Mouse (Mus musculus): ENCODE measurements around the gene 9930022D16Rik.

Gene 9930022D16Rik

DNA sequence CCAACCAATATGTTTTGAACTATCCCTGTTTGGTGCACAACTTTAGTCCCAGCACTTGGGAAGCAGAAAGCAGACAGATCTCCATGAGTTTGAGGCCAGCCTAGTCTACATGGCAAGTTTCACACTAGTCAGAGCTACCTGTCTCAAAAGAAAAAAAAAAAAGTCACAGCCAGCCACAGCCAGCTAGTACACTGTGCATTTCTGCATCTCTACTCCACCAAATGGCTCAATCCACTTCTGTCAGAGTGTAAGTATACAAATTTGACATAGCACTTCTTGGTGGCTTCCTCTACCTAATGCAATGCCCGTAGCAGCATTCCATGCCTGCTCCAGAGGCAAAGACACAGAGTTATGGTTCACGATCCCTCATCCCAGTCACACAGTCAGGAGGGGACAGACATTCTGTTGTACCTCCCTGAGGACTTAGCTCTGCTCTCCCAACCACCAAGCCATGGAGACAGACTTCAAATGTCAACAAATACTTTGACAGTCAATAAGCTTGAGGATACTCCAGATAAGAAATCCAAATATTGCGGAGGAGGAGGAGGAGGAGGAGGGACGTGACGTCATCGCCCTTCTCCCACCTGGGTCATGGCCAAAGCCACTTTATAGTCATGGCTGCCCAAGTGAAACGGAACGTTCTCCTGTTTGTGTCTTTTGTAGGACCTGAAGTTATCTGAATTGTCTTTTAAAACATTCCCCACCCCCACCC, 3.1 kb downstream of the 9930022D16Rik start:
- no peak for DNase-seq (ENCODE audit: low spot score)

DNA sequence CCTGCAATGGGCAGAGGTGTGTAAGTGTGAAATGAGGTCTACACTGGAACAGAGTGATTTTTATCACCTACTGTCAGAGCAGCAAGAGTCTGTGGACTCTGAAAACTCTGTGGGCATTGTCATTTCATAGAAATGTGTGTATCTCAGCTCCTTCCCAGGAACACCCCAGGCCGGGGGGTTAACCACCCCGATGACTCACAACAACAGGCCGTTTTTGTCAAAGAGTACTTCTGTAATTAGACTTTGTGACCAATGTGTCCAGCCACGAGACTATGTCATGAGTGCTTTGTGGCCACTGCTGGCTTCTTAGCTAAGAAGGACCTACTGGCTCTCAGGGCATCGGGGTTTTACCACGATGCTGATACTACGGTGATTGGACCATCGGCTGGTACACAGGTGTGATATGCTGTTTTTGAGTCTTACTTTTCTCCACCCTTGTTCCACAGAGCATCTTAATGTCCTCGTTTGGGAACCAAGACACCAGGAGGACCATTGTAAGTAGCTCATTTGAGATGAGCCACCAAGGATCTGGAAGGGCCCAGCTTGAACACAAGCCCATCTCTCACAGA, 3.8 kb downstream of the 9930022D16Rik start:
- DNase-seq (ENCODE audit: low spot score), result no peak

DNA sequence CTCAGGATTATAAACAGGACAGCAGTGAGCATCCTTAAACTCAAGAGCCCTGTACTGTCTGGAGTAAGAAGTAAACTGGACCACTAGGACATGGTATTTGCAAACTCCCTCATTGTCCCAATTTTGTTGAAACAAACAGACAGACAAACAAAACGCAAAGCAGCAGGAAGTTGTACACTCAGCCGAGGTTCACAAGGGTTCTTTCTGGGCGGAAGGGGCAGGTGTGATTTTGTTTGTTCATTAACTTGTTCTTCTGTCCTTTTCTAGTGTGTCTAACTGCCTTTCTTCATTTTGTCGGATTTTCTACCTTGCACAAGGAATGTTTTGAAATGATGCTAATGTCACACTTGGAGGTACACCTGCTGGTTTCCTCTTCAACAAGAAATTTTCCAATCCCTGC, 5.7 kb downstream of the 9930022D16Rik start:
- no peak for DNase-seq (ENCODE audit: low spot score)

DNA sequence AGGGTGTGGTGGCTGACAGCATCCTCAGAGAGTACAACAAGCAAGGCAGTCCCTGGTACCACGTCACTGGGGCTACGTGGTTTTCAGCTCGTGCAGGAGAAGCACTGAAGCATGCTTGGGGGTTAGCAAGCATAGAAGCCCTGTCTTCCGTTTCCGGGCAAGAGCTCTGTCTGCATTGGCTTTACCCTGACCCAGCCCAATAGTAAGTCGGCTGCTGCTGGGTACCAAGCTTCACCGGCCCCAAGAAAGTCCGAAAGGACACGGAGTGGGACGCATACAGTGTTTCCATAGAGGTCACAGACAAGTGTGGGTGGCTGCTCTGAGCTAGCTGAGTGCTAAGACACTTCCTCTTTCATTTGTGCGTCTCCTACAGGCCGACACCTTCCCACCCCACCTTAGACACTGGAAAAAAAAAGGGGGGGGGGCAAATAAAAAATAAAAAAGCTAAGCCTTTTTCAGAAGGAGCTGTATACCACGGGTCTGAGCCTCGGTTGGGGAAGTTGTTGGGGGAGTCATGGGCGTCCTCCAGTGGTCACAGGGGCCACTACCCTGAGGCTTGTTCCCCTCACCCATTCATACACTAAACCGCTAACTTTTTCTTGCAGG, 6.3 kb downstream of the 9930022D16Rik start:
- no peak for DNase-seq (ENCODE audit: low spot score)

DNA sequence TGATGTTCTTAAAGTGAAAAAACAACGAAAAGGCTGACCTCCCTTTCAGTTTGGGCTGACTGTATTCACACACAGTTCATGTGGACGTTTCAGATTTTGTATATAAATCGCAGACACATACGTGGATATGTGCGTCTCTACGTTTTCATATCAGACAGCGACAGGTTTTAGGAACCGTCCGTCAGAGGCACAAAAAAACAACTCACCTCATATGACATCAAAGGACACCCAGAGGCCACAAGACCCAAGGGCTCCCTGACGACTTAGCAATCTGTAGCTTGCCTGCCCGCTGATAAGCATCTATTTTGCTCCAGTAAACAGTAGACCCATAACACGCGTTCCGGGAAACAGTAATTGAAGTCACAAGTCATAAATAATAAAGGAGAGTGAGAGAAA, 6.8 kb downstream of the 9930022D16Rik start:
- no peak for DNase-seq (ENCODE audit: low spot score)

DNA sequence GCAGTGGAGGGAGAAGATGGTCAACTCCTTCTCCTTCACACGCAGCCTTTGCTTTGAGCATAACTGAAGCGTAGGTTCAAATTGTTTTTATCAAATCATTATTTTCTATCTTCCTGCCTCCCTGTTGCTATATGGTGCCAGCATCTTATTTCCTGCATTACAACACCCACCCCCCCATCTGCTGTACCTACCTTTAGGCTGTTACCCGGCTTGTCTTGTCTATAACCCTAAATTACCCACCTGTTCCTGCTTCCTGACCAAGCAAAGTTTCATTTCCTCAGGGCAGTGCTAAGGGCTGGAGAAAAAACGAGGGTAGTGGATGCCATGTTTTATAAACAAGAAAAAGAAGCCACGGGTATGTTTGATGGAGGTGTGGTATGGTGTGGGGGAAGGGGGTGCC, 7.5 kb downstream of the 9930022D16Rik start:
- no peak for DNase-seq (ENCODE audit: low spot score)

DNA sequence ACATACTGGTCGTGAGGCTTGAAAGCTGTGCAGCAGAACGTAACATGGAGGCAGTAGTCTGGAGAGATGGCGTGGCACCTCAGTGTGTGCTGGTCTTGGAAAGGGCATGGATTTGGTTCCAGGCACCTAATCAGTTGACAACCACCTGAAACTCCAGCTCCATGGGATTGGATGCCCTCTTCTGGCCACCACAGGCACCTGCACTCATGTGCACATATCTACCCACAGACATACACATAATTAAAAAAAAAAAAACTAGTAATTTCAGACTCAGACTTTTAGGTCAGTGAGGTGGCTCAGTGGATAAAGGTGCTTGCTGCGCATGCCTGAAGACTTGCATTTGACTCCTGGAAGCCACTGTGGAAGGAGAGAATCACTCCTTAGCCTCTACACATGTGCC, 8.5 kb downstream of the 9930022D16Rik start:
- DNase-seq (ENCODE audit: low spot score), result no peak

DNA sequence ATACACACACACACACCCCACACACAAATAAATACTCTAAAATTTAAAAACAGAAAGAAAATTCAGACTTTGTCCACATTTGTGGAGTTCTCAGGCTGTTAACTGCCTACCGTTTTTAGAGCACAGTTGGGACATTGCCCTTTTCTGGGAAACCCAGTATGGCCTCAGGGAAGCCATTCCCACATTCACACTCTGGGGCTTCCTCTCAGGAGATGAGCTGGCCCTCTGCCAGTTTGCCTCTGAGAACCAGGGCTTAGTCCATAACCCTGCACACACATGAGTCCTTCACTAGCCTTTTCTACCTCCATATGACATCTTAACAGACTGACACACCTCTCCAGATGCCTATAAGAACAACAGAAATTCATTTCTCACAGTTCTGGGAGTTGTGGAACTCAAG, 9.6 kb downstream of the 9930022D16Rik start:
- no peak for DNase-seq (ENCODE audit: low spot score)

DNA sequence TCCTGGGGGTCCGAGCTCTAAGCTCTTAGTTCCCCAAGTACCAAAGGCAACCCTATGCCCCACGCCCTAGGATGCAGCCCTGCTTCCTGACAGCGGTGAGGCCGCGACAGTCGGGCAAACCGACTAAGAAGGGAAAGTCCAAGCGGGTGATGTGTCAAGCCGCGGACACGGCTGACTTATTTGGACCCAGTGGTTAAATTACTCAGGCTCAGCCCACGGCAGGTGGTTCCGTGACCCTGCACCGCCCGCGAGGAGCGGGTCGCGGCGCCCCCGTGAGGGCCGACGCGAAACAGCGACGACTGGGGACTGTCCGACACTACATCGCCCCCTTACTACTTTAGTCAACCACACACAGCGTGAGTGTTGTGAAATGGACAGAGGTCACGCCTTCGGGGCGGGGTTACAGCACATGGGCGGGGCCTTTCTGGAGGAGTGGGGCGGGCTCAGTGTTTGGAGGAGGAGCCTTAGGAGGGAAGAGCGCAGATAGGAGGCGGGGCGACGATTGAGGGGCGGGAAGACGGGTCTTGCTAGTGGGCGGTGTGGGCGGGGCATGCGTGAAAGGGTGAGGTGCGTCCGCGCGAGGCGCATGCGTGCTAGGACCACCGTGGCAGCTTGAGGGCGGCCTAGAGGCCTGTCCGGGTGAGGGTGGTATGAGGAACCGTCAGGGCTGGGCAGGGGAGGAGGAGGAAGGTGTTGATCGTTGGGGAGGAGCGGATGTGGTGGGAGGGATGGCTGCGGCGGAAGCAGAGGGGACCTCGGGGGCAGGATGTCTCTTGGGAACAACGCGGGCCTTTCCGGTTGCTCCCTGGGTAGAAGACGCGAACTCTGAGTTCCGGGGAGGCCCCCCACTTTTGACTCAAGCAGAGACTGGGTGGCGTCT, 11.9 kb downstream of the 9930022D16Rik start, which contains the start of gene Amz2:
Gene Amz2 (plus strand): TSS at position 555 of the 880 bp plus-strand sequence.
- peak; percentile 90 for DNase-seq (ENCODE audit: low spot score)

DNA sequence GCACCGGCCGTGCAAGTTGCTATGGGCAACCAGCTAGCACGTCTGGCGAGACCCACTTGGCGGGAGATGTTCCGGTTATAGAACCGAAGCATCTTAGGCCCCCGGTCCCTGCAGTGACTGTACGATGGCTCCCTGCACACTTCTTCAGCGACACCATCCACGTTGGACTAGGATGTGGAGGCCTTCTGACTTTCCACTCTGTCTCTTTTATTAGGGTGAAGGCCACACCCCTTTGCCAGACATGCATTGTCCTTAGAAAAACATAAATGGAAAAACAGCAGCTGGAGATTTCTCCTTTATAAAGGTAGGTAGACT, 12.5 kb downstream of the 9930022D16Rik start:
- DNase-seq (ENCODE audit: low spot score), result no peak

DNA sequence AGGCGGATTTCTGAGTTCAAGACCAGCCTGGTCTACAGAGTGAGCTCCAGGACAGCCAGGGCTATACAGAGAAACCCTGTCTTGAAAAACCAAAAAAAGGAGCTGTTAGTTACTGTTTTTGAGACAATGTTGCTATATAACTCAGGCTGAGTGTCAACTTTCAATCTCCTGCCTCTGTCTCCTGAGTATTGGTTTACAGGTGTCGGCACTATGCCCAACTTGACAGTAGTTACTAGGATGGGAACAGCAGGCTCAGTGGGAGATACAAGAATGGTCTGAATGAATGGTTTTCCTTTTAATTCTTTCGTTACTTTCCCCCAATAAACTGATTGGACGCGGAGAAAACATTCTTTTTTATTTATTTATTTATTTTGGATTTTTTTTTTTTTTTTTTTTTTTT, 13.6 kb downstream of the 9930022D16Rik start:
- DNase-seq (ENCODE audit: low spot score), result no peak

DNA sequence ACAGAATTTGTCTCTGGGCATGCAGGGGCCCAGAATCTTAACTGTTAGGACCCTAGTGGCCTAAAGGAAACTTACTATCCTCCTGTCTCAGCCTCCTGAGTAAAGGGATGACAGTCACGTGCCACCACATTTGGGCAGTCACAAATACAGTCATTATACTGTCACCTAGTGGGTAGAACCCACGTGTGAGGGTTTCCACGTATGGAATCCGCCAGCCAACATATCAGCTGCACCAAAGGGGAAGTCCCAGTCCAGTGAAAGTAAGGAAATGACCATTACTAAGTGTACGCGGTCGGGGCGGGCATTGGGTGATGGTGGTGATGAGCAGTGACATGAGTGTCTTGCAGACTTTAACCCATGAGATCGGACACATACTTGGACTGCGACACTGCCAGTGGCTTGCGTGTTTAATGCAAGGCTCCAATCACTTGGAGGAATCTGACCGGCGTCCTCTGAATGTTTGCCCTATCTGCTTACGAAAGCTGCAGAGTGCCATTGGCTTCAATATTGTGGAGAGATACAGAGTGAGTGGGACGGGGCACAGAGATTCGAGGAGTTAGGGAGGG, 20.6 kb downstream of the 9930022D16Rik start:
- no peak for DNase-seq (ENCODE audit: low spot score)

DNA sequence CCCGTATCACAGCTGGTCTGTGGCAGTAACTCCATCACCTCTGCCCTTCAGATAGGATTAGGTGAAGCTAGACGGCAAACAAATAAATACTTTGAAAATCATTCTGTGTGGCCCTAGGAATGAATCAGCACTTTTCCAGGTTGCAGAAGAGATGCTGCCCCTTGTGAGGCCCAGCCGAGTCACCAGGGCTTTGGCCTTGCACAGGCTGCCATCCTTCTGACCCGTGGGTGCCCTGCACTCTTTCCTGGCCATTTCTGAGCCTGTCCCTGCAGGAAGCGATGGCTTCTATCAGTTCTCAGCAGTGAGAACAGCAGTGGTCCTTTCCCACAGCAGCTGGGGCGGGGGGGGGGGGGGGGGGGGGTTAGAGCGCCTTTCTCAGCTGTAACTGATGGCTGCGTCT, 23.2 kb downstream of the 9930022D16Rik start:
- no peak for DNase-seq (ENCODE audit: low spot score)

DNA sequence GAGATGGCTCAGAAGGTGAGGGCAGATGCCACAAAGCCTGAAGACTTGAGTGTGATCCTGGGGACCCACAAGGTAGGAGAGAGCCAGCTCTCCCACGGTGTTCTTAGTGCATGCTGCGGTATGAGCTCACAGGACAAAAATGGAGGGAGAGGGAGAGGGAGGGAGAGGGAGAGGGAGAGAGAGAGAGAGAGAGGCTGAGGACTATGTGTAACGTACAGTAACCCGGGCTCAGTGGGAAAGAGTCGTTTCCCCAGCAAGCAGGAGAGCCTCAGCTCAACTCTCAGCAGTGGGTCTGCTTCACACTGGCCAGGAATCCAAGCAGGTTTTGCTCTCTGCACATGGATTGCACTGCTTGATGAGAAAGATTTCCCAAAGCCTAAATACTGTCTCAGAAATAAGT, 25.5 kb downstream of the 9930022D16Rik start:
- DNase-seq (ENCODE audit: low spot score), result no peak

DNA sequence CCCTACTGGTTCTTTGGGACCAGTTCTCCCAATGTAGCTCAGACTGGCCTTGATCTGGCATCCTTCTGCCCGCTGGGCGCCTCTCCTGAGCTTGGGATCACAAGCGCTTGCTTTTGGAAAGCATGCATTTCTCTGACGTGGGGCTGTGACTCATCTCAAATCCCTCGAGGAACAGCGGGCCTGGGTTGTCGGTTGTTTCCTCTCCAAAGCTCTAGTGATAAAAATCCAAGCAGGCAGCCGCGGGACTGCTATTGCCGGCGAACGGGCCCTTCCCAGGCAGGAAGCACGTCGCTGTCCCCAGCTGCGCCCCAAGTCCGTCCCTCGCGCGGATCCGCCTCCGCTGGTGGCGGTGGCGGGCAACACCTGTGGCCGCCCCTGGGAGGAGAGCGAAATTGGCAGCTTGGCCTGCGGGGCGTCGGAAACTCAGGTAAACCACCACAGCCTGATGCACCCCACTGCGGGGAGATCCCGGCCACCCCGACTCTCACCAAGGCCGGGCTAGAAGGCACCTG, 26.2 kb downstream of the 9930022D16Rik start:
- peak; percentile 35 for DNase-seq (ENCODE audit: low spot score)

DNA sequence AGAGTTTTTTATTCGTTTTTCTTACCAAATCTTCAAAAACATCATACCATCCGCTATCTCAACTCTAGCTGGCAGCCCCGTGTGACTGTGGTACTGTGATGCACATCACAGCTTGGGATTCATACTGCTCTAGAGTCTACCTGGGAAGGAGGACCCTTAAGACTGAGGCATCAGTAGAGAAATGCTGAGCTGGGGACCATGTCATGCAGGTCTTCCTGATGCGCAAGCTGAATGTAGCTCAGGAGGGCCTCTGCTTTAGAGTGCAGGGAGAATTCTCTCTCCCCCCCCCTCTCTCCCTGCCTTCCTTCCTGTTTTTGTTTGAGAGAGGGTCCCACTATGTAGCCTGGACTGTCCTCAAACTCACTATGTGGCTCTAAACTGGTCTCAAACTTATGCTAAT, 26.9 kb downstream of the 9930022D16Rik start:
- no peak for DNase-seq (ENCODE audit: low spot score)

DNA sequence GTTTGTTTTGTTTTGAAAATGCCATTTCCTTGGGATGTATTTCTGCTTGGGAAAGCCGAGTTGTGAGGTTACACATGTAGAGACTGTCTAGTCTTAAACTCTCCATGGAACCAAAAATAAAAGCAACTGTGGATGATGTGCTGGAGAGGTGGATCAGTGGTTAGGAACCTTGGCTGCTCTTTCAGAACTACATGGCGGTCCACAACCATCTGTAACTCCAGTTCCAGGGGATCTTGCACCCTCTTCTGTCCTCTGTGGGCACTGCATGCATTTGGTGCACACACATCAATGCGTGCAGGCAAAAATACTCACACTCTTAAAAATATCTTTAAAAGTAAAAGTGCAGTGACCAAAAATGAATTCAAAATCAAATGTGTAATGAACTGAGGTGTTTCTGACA, 27.4 kb downstream of the 9930022D16Rik start:
- DNase-seq (ENCODE audit: low spot score), result no peak

DNA sequence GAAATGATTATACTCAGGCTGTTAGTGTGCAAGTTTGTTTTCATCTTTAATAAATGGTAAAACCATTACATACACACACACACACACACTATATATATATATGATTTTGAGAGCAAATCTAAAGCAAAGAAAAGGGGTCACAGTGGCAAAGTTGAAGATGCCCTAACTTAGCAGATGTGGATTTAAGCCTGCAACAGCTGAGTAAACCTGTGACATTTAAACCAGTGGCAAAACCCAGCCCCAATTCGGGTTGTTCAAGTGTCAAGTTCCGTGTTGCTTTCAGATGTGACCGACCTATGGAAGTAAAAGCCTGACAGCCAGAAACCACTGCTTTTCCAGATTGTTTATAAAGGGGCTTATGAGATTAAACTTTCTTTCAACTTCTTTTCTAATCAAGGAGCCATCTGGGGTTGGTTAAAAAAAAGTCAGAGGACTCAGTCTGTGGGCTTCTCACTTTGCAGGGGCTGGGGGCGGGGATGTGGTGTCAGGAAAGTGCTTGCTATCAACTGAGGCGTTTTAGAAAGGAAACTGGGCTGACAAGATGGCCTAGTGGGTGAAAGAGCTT, 28.5 kb downstream of the 9930022D16Rik start:
- DNase-seq (ENCODE audit: low spot score), result no peak

DNA sequence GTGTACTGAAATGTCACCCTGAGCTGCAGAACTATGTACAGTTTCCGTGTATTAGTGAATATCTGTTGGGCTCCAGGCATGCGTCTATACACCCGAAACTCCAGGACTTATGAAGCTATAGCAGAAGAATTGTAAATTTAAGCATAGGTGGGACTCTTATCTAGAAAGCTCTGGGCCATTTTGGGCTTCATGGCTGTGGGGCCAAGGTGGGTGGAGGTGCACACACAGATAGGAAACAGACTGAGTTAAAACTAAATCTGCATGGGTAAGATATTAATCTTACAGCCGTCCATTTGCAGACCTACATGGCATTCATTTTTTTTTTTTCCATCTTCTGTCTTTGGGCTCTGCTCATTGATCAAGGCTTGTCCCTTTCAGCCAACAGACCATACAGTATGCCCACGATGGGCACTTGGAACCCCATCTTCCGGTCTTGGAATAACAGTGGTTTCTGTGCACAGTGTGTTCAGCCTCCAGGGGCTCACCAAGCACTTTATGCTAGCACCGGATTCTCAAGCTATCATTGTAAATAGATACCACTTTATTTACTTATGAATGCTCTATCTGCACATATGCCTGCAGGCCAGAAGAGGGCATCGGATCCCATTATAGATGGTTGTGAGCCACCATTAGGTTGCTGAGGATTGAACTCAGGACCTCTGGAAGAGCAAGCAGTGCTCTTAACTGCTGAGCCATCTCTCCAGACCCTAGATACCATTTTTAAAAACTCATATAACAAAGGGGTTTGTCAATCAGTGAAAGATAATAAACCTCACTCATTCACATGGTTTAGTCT, 29.9 kb downstream of the 9930022D16Rik start:
- DNase-seq (ENCODE audit: low spot score), result no peak

DNA sequence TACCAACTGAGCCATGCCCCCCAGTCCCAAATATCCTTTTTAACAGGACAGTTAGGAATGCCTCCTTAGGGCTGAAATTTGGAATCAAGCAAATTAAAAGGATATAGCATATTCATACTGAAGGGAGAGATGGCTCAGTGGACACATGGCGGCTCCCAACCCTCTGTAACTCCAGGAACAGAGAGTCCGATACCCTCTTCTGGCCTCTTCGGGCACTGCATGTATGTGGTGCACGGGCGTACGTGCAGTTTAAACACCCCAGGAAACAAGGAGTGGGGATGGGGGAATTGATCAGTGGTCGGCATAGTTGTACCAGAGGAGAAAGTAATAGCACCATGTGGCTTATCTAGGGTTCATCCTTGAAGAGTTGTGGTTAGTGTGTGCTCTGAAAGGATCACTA, 30.9 kb downstream of the 9930022D16Rik start:
- no peak for DNase-seq (ENCODE audit: low spot score)

DNA sequence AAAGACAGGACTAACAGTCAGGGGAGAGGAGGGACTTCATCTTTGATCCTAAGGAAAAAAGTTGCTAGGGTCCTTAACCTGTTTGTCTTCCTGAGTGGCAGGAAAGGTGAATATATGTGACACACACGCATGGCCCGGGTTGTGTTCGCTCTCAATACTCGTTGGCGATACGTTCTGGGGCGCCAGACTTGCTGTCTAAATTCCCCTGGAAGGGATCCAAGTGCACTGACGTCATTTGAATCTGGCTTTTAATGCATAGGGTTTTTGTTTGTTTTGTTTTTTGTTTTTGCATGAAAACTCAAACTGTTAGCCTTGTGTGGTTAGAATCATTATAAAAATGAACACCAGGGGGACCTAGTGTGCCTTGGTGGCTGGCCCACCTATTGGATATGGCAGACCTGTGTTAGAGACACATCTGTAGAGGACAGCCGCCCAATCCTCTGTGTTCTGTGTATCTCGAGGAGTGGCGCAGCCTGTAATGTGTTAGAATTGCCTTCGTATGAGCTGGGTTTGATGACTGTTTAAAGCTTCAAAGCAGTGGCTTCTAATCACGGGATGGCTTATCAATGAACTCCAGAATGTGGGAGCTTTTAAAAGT, 31.8 kb downstream of the 9930022D16Rik start:
- no peak for DNase-seq (ENCODE audit: low spot score)
